In the genomic region with DNA sequence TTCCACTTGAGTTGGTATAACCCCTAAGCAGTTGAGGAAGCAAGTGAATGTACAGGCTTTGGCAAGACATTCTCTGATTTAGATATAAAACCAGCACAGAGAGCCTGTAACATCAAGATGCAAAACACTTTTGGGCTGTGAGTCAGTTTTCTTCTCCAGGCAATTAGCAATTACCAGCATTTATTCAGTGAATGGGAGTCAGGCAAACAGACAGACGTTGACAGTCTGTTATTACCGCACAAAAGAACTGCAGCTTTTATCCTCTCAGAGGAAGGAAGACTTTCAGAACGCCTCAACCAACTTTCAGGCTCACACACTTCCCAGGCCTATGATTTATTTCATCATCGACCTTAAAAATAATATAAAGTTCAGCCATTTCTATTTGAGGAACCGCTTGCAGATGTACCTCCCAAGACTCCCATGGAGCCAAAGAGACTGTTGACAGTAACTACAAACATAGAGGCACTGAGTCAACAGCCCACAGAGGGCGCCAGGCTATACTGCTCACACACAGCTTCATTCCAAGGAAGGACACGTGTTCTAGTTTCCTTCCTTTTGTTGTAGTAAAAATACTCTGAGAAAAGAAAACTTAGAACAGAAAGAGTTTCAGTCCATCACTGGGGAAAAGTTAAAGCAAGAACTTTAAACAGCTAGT, we compare ENCODE assay signal across 24 mouse cellular contexts.
A peak's percentile ranks its signal among the peaks of the same experiment; 100 is the strongest.
DNase-seq lines count a peak whose midpoint lies in the region; ATAC-seq and TF ChIP-seq lines count a peak whose summit lies in the region.
"Had no signal": no experiment of that assay in that cellular context is flagged by ENCODE, and none has a peak within 500 bp of the region (broad histone marks: within the 10 kb centered on the region; RNA-seq: fewer than 3 reads in every experiment).

No protein-coding gene starts in this region.

- whole genome bisulfite sequencing in forebrain, embryonic 15.5 days, result 59% methylated on average over 7 of the region's 7 CpGs
- 76% methylated on average over 7 of the region's 7 CpGs for WGBS in forebrain, embryonic 12.5 days

- H3K9ac ChIP-seq in forebrain, embryonic 15.5 days (replicated peaks), result no peak overlapping the region
- H3K9ac ChIP-seq in forebrain, embryonic 12.5 days, result no peak overlapping the region
- H3K9ac ChIP-seq: heart, embryonic 12.5 days; hindbrain, embryonic 13.5 days; limb, embryonic 12.5 days; liver, embryonic 15.5 days; lung, embryonic 14.5 days; midbrain, embryonic 15.5 days had no signal

- 0 out of 2 replicates have a peak, but pooled peaks cover 6% of the 10 kb centered on the region for H3K9me3 ChIP-seq in forebrain, embryonic 15.5 days
- H3K9me3 ChIP-seq in forebrain, embryonic 12.5 days, result no peaks in the 10 kb centered on the region
- H3K9me3 ChIP-seq: liver, embryonic 15.5 days had no signal

- intact Hi-C loops in left cerebral cortex, postnatal 36 days (cut with DNase I), result no loop called here

- no peak overlapping the region for H3K4me3 ChIP-seq in forebrain, embryonic 15.5 days
- H3K4me3 ChIP-seq in forebrain, embryonic 12.5 days (replicated peaks), result no peak overlapping the region
- H3K4me3 ChIP-seq: heart, embryonic 12.5 days; hindbrain, embryonic 13.5 days; limb, embryonic 12.5 days; liver, embryonic 15.5 days; midbrain, embryonic 10.5 days; midbrain, embryonic 15.5 days had no signal

- H3K27me3 ChIP-seq in forebrain, embryonic 15.5 days, result no peaks in the 10 kb centered on the region
- no peaks in the 10 kb centered on the region for H3K27me3 ChIP-seq in forebrain, embryonic 12.5 days
- H3K27me3 ChIP-seq: heart, embryonic 12.5 days; hindbrain, embryonic 13.5 days; limb, embryonic 12.5 days; liver, embryonic 15.5 days; midbrain, embryonic 15.5 days had no signal

- H3K27ac ChIP-seq in forebrain, embryonic 15.5 days (replicated peaks), result peak overlapping the region; percentile 34
- H3K27ac ChIP-seq in forebrain, embryonic 12.5 days, result no peak overlapping the region
- H3K27ac ChIP-seq: hindbrain, embryonic 13.5 days; kidney, postnatal 0 days; limb, embryonic 12.5 days; liver, embryonic 15.5 days; midbrain, embryonic 10.5 days; midbrain, embryonic 15.5 days had no signal

- peak; percentile 64 for ATAC-seq in forebrain, embryonic 15.5 days (replicated peaks)
- no peak for ATAC-seq in forebrain, embryonic 12.5 days (ENCODE audit: low FRiP score)
- ATAC-seq: intestine, embryonic 16.5 days; midbrain, embryonic 15.5 days had no signal

- no peaks in the 10 kb centered on the region for H3K36me3 ChIP-seq in forebrain, embryonic 15.5 days
- no peaks in the 10 kb centered on the region for H3K36me3 ChIP-seq in forebrain, embryonic 12.5 days (replicated peaks)
- H3K36me3 ChIP-seq: heart, embryonic 12.5 days; hindbrain, embryonic 13.5 days; limb, embryonic 12.5 days; liver, embryonic 15.5 days; midbrain, embryonic 10.5 days; midbrain, embryonic 15.5 days had no signal

- no peaks in the 10 kb centered on the region for H3K4me1 ChIP-seq in forebrain, embryonic 15.5 days
- H3K4me1 ChIP-seq in forebrain, embryonic 12.5 days, result no peaks in the 10 kb centered on the region
- H3K4me1 ChIP-seq: heart, embryonic 12.5 days; hindbrain, embryonic 13.5 days; limb, embryonic 12.5 days; liver, embryonic 15.5 days; midbrain, embryonic 10.5 days; midbrain, embryonic 15.5 days had no signal

- no peak overlapping the region for H3K4me2 ChIP-seq in forebrain, embryonic 15.5 days (replicated peaks)
- no peak overlapping the region for H3K4me2 ChIP-seq in forebrain, embryonic 12.5 days
- H3K4me2 ChIP-seq: heart, embryonic 12.5 days; hindbrain, embryonic 13.5 days; limb, embryonic 12.5 days; liver, embryonic 15.5 days; lung, embryonic 14.5 days; midbrain, embryonic 15.5 days had no signal

- no peak for TF ChIP-seq CTCF in brain, embryonic 14.5 days (IDR thresholded peaks at IDR 0.05; ENCODE audit: borderline replicate concordance, extremely low read depth, insufficient read depth, insufficient read length)

- no peak for TF ChIP-seq POLR2A in brain, embryonic 14.5 days (IDR thresholded peaks at IDR 0.05; ENCODE audit: borderline replicate concordance, extremely low read depth, insufficient read depth, insufficient read length, poor library complexity, severe bottlenecking)

- peak; percentile 16 for DNase-seq in left cerebral cortex, adult 11 months (ENCODE audit: low spot score)
- no peak for DNase-seq in left cerebral cortex, postnatal 36 days (ENCODE audit: low spot score in 2 of 2)
- DNase-seq in brain, embryonic 14.5 days (ENCODE audit: low read depth), result peak; percentile 68
- DNase-seq in telencephalon, adult 2 months (ENCODE audit: low read depth, low spot score), result peak; percentile 67
- no peak for DNase-seq in lung, postnatal 4 days
- DNase-seq: adrenal gland, postnatal 25 days; cerebellum, adult 9-10 months; cerebellum, postnatal 36 days; gastrocnemius, postnatal 14 days; heart, adult 18-20 months; heart, postnatal 4 days; kidney, adult 8-10 months; lung, embryonic 14.5 days; lung, postnatal 14 days had no signal

Comparison
In these comparisons a context has a peak if more than half of its experiments do, and no peak if none do; other contexts are left out.
1. DNase-seq: peak in left cerebral cortex, adult 11 months (single experiment), brain, embryonic 14.5 days (single experiment) and telencephalon, adult 2 months (single experiment); none in left cerebral cortex, postnatal 36 days (0 of 2) and lung, postnatal 4 days (0 of 2).